Mouse (Mus musculus) kidney, adult 2 months (tissue): ENCODE measurements around the gene Tmem54.

Source experiments
- CTCF ChIP-seq: fragments of 200-500 bp; conservative IDR thresholded peaks from 2 replicates; pipeline ENCODE4 v1.5.1; 2011; ENCODE audit warnings: low read depth, mild to moderate bottlenecking, control low read depth, low read length, moderate library complexity, mixed read lengths; ENCODE audit not compliant: insufficient read depth, insufficient read length
- POLR2A ChIP-seq: fragments of 200-500 bp; IDR thresholded peaks from one replicate; pipeline ENCODE4 v1.6.1; 2011; ENCODE audit warnings: low read depth, low read length, control low read depth

DNA sequence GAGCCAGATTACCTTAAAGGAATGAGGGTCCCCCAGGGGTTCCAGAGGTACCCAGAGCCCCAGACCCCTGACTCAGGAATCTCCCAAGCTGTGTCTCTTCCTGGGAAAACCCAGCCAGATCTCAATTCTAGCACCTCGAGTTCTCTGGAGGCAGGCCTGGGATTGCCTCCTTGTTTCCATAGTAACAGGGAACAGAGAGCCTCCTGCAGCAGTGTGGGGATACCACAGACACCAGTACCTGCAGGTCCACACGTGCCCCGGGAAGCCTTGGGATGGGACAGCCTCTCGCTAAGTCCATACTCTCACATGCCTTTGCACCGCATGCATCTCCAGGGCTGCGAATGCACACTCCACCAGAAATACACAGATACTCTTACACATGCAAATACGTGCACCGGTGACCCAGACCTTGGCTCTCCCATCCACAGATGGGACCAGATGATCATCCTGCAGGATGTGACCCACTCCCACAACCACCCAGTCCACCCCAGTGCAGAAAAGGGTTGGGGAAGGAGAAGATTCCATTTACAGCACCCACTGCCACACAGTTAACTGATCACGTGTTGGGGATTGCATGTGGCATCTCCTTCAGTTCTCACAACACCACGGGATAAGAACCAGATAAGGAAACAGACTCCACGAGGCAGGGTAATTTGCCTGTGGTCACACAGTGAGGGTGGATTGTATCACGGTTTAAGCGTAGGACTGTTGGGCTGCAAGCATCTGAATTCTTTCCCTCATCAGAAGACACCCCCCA is 23.4 kb downstream of the Tmem54 start:
- no peak for TF ChIP-seq CTCF
- no peak for TF ChIP-seq POLR2A
